Mouse (Mus musculus): ENCODE measurements around the gene Tspan5. TPM values are rescaled to one million over a fixed set of nuclear protein-coding genes. Genes with fewer than 3 reads are reported as not detected.

Tspan5 gene
- polyA plus RNA-seq, 1 experiment = 52.0 TPM

- no peak overlapping the region for H3K4me3 ChIP-seq (ENCODE audit: insufficient read depth, low read length)
- no peak overlapping the region for H3K27ac ChIP-seq (ENCODE audit: insufficient read depth, low read length)
- H3K4me1 ChIP-seq (ENCODE audit: control insufficient read depth, insufficient read depth, low read length) = peaks cover 10% of the 10 kb centered on the region; the same call in 1 of the 2 replicates
- TF ChIP-seq CTCF (IDR thresholded peaks at IDR 0.05; ENCODE audit: borderline replicate concordance, insufficient read depth, low read length) (no peak), POLR2A (IDR thresholded peaks at IDR 0.05; ENCODE audit: low read depth, low read length) (no peak)
These were observed 25.0 kb downstream of the Tspan5 start for GRCm38 (mm10) chr3:138767034-138767433.

GRCm38 (mm10) chr3:138768541-138769093 lies 26.6 kb downstream of the Tspan5 start:
- H3K27ac ChIP-seq (ENCODE audit: insufficient read depth, low read length) = no peak overlapping the region
- H3K4me3 ChIP-seq (ENCODE audit: insufficient read depth, low read length) = no peak overlapping the region
- TF ChIP-seq POLR2A (IDR thresholded peaks at IDR 0.05; ENCODE audit: low read depth, low read length) (no peak), CTCF (IDR thresholded peaks at IDR 0.05; ENCODE audit: borderline replicate concordance, insufficient read depth, low read length) (no peak)
- peaks cover 13% of the 10 kb centered on the region for H3K4me1 ChIP-seq (ENCODE audit: control insufficient read depth, insufficient read depth, low read length)

GRCm38 (mm10) chr3:138770650-138771331 lies 28.8 kb downstream of the Tspan5 start:
- no peak for TF ChIP-seq CTCF (IDR thresholded peaks at IDR 0.05; ENCODE audit: borderline replicate concordance, insufficient read depth, low read length)
- TF ChIP-seq POLR2A (IDR thresholded peaks at IDR 0.05; ENCODE audit: low read depth, low read length) = no peak
- Histone ChIP-seq H3K27ac (ENCODE audit: insufficient read depth, low read length) (no peak overlapping the region), H3K4me3 (ENCODE audit: insufficient read depth, low read length) (no peak overlapping the region), H3K4me1 (ENCODE audit: control insufficient read depth, insufficient read depth, low read length) (peaks cover 18% of the 10 kb centered on the region)

- no peak overlapping the region for H3K4me3 ChIP-seq (ENCODE audit: insufficient read depth, low read length)
- no peak overlapping the region for H3K27ac ChIP-seq (ENCODE audit: insufficient read depth, low read length)
- TF ChIP-seq POLR2A (IDR thresholded peaks at IDR 0.05; ENCODE audit: low read depth, low read length) (no peak), CTCF (IDR thresholded peaks at IDR 0.05; ENCODE audit: borderline replicate concordance, insufficient read depth, low read length) (no peak)
- peaks cover 18% of the 10 kb centered on the region for H3K4me1 ChIP-seq (ENCODE audit: control insufficient read depth, insufficient read depth, low read length)
These were observed 29.7 kb downstream of the Tspan5 start for GRCm38 (mm10) chr3:138771549-138772333.

GRCm38 (mm10) chr3:138773871-138774606 lies 32.0 kb downstream of the Tspan5 start:
- TF ChIP-seq POLR2A (IDR thresholded peaks at IDR 0.05; ENCODE audit: low read depth, low read length) = no peak
- no peak for TF ChIP-seq CTCF (IDR thresholded peaks at IDR 0.05; ENCODE audit: borderline replicate concordance, insufficient read depth, low read length)
- no peak overlapping the region for H3K4me3 ChIP-seq (ENCODE audit: insufficient read depth, low read length)
- peak overlapping the region; percentile 32 for H3K27ac ChIP-seq (ENCODE audit: insufficient read depth, low read length)
- peaks cover 16% of the 10 kb centered on the region for H3K4me1 ChIP-seq (ENCODE audit: control insufficient read depth, insufficient read depth, low read length)

- Histone ChIP-seq H3K4me1 (ENCODE audit: control insufficient read depth, insufficient read depth, low read length) (peaks cover 16% of the 10 kb centered on the region), H3K27ac (ENCODE audit: insufficient read depth, low read length) (peak overlapping the region; percentile 32), H3K4me3 (ENCODE audit: insufficient read depth, low read length) (no peak overlapping the region)
- no peak for TF ChIP-seq CTCF (IDR thresholded peaks at IDR 0.05; ENCODE audit: borderline replicate concordance, insufficient read depth, low read length)
- no peak for TF ChIP-seq POLR2A (IDR thresholded peaks at IDR 0.05; ENCODE audit: low read depth, low read length)
These were observed 32.6 kb downstream of the Tspan5 start for GRCm38 (mm10) chr3:138774607-138774943.

GRCm38 (mm10) chr3:138775926-138776715 lies 34.1 kb downstream of the Tspan5 start:
- no peak overlapping the region for H3K4me3 ChIP-seq (ENCODE audit: insufficient read depth, low read length)
- H3K4me1 ChIP-seq (ENCODE audit: control insufficient read depth, insufficient read depth, low read length) = peaks cover 16% of the 10 kb centered on the region
- no peak for TF ChIP-seq POLR2A (IDR thresholded peaks at IDR 0.05; ENCODE audit: low read depth, low read length)
- TF ChIP-seq CTCF (IDR thresholded peaks at IDR 0.05; ENCODE audit: borderline replicate concordance, insufficient read depth, low read length) = no peak
- H3K27ac ChIP-seq (ENCODE audit: insufficient read depth, low read length) = no peak overlapping the region

GRCm38 (mm10) chr3:138781492-138781891 lies 39.5 kb downstream of the Tspan5 start:
- Histone ChIP-seq H3K4me3 (ENCODE audit: insufficient read depth, low read length) (no peak overlapping the region), H3K27ac (ENCODE audit: insufficient read depth, low read length) (no peak overlapping the region), H3K4me1 (ENCODE audit: control insufficient read depth, insufficient read depth, low read length) (0 out of 2 replicates have a peak, but pooled peaks cover 2% of the 10 kb centered on the region)
- TF ChIP-seq POLR2A (IDR thresholded peaks at IDR 0.05; ENCODE audit: low read depth, low read length) = no peak
- TF ChIP-seq CTCF (IDR thresholded peaks at IDR 0.05; ENCODE audit: borderline replicate concordance, insufficient read depth, low read length) = no peak
